Mouse (Mus musculus) testis, postnatal 14 days (tissue): ENCODE measurements at regions not wholly inside any gene's neighbourhood (a gene's known extent, or its start where the extent isn't known, plus 50 kb on each side); places are given as distances from the start of the nearest gene placed in this dataset.
A peak's percentile ranks its signal among the peaks of the same experiment; 100 is the strongest.
"Not testable (repeated sequence)": the region's sequence is repeated elsewhere in the genome, so short reads cannot be mapped to it uniquely, and the experiment has no call there.

Source experiments
- DNase-seq: peaks from one replicate; pipeline ENCODE4 v3.0.0; 2021; ENCODE audit warnings: low spot score

DNA sequence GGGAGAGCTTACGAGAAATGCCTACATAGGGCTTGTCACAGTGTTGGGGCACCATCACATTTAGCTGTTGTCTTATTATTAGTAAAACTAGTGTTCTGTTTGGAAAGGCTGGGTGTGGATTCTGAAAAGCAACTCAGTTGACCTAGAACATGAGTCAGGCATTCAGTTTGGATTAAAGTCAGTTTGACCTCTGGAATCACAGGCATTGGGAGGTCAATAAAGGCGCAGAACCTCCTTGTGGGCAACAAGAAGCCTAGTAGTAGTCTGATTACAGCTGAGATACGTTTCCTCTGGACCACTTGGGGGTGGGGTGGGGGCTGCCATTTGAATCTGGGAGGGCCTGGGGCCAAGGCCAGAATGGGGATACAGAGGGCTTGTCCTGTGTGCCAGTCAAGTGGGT, 52.1 kb upstream of the Map3k1 start:
- no peak for DNase-seq

- DNase-seq, result no peak
These were observed 53.5 kb upstream of the Map3k1 start for GRCm38 (mm10) chr13:111862316-111862715.

DNA sequence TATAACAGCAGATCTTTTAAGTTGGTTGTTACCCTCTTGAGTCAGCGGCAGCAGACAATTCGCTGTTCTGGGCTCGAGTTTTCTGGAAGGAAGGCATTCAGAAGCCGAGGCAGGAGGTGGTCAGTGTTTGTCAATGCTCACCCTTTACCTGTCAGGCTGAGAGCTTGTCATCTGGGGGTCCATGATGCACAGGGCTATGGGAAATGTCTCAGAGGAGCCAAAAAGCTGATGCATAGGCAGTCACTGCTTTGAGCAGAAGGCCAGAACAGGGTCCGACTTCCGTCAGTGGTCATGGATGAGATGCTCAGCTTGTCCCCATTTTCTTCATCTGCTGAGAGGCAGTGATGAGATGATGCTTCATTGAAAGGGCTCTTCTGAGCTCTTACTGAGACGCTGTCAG, 57.2 kb upstream of the Map3k1 start:
- DNase-seq, result no peak

DNA sequence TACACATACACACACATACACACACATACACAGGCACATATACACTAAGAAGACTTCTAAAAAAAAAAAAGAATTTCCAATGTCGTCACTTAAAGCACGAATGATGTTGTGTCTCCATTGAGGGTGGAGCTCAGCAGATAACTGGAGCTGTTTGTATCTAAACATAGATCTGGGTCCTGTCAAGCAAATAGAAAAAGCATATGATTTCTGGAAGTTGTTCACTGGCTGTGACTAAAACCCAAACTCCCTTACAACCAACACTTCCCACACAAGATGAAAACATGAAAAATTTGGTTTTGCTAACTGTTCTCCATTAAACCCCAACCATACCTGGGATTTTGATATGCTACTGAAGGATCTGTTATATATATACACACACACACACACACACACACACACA, 58.5 kb upstream of the Map3k1 start:
- no peak for DNase-seq

- DNase-seq, result peak; percentile 41
These were observed 59.3 kb upstream of the Map3k1 start for GRCm38 (mm10) chr13:111867763-111868725.

DNA sequence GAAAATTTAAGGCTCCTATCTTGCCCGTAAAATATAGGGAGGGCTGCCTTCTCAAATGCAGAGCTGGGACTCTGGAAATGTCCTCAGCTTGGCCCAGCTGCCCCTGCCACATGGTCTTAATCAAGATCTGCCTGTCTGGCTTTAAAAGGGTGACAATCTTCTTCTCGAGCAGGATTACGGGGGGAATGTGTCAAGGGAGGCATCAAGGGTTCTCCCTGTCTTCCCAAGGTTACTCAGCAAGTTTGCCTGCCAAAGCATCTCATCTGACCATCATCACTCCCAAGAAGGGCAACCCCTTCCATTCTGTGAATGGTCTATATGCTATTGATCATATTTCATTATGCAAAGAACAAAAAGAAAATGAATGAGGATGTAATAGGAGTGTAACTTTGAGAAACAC, 60.2 kb upstream of the Map3k1 start:
- no peak for DNase-seq

DNA sequence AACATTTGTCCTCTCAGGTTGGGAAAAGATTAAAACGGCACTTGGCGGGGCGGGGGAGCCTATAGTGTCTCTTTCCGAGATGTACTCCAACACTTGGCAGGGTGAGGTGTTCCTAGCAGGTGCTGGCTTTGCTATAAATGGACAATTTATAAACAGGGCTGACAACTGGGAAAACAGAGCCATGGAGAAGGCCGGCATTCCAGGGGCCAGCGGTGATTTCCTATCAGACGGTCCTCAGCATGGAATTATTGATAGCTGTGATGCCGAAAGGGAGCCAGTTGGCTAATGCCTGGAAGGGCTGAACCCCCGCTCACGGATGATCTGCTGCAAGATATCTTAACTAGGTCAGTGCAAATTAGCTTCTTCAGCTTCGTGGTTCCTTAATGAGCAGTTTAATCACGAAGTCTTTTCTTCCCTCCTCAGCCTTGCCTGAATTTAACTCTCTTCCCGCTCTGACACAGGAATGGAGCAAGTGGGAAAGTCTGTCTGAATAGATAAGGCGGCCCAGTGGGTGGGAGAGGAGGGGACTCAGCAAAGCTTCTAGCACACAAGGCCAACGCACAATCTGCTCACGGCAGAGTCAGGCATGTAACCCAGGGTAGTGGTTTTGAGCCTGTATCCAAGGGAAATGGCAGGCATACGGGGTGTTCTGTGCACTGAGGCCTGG, 61.1 kb upstream of the Map3k1 start:
- no peak for DNase-seq

DNA sequence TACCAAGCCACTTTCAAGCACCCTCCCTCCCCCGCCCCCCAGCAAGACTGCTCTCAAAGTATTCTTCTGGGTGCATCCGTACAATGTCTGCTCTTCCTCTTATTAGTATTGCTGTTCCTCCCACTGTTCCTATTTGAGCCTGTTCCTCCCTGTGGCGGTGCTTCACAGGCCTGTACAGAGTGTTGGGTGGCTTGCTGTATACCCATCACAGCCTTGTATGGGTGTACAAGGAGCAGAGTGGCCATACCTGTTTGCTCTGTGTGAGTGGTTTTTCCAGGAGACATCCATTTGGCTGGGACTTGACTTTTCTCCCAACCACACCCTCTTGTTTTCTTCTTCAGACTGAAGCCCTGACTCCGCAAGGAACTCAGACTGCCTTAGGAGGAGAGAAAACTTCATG, 61.7 kb upstream of the Map3k1 start:
- no peak for DNase-seq

GRCm38 (mm10) chr13:111871672-111872410, 63.0 kb upstream of the Map3k1 start:
- DNase-seq, result no peak

DNA sequence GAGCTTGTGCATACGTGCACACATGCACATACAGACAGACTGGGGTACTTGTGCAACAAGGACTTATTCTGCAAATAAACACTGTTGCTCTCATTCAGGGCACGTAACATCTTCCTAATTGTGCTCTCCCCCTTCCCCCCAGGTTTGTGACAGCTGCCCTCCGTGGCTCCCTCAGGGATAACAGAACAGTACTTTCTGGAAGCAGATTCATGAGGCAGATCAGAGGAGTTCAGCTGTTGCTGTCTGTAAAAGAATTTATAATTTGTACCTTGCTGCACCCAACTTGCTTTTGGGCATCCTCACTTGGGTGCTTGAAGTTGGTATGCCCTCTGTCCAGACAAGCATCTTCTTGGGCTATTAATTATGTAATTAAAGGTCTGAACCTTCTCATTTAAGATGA, 65.5 kb upstream of the Map3k1 start:
- no peak for DNase-seq

DNA sequence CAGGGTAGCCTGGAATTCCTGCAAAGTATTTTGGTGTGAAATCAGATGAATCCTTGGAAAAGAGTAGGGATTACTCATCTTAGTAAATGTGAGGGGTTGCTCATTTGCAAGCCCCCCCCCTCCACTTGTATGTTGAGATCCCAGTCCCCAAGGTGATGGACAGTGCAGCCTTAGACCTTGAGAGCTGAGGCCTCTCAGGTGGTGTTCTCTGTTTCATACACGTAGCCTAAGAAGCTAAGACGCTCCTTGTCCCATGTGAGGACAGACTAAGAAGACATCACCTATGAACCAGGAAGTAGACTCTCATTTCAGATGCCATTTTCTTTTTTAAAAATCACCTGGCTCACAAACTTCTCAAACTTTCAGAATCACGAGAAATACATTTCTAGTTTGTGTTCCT, 67.6 kb upstream of the Map3k1 start:
- DNase-seq, result no peak

- DNase-seq, result no peak
These were observed 68.1 kb upstream of the Map3k1 start for GRCm38 (mm10) chr13:111876847-111877246.

- not testable (repeated sequence) for DNase-seq
These were observed 75.2 kb upstream of the Map3k1 start for GRCm38 (mm10) chr13:111883768-111884566.

DNA sequence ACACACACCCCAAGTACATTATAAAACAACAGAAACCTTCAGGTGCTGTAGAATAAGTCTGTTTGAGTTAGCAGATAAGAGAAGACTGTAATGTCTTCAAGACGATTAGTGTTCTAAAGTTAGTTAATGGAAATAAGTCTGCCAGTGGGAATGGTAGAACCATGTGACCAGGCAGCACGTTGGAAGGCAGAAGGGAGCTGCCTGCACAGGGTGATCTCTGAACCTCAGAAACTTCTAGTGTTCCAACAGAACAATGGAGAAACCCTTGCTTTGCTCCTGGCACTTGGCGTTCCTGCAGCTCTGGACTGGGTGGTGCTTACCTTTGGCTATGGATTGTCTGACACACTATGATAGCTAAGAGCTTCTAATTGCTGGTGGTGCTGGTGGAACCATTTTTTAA, 82.0 kb upstream of the Map3k1 start:
- DNase-seq, result no peak

GRCm38 (mm10) chr13:111892141-111892540, 83.3 kb upstream of the Map3k1 start:
- DNase-seq, result no peak

DNA sequence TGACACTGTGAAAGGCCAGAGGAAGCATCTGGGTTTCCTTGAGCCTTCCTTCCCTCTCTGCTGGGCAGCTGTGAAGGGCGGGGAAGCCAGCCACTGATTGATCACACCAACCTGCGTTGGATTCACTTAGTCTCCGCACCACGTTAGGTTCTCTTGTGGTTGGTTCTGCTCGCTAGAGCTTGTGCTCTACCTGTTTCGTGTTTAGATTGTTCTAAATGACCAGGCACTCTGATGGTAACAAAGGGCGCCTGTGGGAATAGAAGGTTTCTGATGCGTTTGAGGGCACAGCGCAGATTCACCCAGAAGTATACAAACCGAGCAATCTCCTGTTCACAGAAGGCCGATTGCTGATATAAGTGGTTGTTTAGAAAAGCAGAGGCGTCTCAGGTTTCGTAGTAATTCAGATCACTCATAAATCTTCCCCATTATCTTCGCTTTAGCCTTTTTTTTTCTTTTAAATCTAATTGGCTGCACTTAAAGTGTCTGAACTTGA, 84.5 kb upstream of the Map3k1 start:
- no peak for DNase-seq

DNA sequence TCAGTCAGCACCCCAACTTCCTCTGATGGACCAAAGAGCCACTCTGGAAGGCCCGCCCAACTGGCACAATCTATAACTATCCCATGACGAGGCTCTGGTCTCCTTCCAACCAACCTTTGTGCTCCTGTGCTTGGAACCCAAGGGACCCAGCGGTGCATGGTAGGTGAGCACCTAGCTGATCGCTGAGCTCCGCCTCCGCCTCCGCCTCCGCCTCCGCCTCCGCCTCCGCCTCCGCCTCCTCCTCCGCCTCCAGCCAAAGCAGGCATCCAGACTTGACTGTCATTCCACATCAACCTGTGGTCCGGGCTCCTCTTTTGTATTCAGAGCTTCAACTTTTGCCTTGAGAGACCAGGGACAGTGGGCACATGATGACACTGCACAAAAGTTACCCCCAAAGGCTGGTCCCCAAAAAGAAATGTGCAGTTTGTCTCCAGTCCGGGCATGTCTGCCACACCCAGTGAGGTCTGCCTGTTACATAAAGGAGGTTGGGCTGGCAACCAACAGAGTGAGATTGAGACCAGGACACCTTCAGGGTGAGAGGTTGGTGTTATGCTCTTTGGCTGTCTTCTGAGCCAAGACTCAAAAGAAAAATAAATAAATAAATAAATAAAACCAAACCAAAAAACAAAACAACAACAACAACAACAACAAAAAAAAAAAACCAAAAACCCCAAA, 86.1 kb upstream of the Map3k1 start:
- DNase-seq, result peak; percentile 40

DNA sequence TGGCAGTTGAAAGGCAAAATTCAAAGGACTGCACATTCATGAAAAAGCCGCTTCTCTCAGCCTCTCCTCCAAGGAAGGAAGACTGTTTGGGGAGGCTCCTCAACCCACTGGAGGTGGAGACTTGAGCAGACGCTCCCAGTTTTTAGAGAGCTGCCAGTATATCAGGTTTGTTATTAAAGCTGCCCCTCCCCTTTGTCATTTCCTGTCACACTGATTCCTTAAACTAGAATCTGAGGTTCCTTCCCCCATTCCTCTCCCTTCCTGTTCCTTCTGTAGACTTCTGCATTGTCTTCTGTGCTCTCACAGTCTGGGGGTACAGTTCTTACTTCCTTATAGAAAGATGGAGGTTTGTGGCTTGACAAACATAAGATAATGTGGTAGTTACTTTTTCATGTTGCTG, 87.5 kb upstream of the Map3k1 start:
- DNase-seq, result no peak

DNA sequence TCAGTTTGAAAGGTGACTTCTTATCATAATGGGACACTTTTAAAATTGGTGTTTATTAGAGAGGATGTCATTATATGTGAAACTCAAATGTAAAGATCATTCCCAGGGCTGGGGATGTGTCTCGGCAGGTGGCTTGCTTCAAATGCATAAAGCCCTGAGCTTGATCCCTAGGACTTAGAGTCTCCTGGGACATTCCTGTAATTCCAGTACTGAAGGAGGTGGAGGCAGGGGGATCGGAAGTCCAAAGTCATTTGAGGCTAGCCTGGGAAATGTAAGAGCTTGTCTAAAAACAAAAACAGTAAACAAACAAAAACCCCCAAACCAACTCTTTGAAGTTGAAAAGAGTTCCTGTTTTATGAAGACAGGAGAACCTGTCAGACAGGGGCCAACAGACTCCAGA, 94.6 kb upstream of the Map3k1 start:
- DNase-seq, result no peak

DNA sequence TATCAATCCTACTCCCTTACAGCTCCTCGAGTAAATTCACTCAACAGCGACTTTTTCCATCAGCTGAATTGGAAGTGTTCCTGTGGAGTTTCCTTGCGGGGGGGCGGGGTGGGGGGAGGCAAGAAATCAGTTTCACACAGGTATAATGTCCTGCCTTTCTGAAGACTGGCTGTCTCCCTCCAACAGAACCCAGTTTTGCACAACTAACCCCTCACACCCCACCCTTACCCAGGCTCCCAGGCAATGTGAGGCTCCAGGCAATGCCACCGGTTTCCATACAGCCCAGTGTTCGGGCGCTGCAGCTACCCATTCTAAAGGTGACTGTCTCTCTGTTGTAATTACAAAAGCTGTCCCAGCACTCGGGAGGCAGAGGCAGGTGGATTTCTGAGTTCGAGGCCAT, 95.1 kb upstream of the Map3k1 start:
- no peak for DNase-seq

DNA sequence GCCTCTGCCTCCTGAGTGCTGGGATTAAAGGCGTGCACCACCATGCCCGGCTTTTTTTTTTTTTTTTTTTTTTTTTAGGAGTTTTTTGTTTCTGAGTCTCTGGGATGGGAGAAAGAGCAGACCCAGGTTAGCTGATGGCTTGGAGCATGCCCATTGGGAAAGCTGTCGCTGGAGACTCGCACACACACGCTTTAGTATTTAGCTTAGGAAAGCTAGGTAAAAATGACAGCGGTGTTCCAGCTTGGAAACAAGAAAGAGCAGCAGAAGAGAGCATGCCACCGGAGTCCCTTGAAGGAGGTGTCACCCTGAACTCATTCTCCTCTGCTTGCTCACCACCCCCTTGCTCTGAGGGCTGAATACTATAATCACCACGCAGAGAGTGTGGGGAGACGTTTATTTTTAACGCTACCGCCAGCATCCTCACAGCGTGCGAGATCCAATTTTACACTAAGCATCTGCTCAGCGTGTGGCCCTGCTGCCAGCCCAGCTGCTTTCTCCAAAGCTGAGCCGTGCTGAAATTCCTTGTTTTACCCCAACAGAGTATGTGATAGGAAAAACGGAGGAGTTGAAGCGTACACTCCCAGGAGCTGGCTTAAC, 95.9 kb upstream of the Map3k1 start:
- DNase-seq, result no peak
